Mouse (Mus musculus): ENCODE results near the gene Pced1b.

GRCm38 (mm10) chr15:97337636-97338352, 90.9 kb downstream of the Pced1b start:
- TF ChIP-seq POLR2A (IDR thresholded peaks at IDR 0.05; ENCODE audit: low read depth, low read length), result no peak
- TF ChIP-seq CTCF (IDR thresholded peaks at IDR 0.05; ENCODE audit: extremely low read depth, insufficient read length, insufficient replicate concordance, low read depth, low read length), result no peak

Data from small intestine, adult 2 months (tissue).